Mouse (Mus musculus): ENCODE measurements around the gene Mrgprd.

The Mrgprd gene

GRCm38 (mm10) chr7:145304153-145304552 is 10.5 kb upstream of the Mrgprd start:
- DNase-seq: no peak

GRCm38 (mm10) chr7:145307636-145308035 is 7.0 kb upstream of the Mrgprd start:
- DNase-seq: no peak

GRCm38 (mm10) chr7:145308061-145308675 is 6.5 kb upstream of the Mrgprd start:
- no peak for DNase-seq

- DNase-seq: no peak
Measured at GRCm38 (mm10) chr7:145308866-145309265, 5.8 kb upstream of the Mrgprd start.

GRCm38 (mm10) chr7:145309877-145310276 is 4.8 kb upstream of the Mrgprd start:
- DNase-seq: no peak

GRCm38 (mm10) chr7:145310526-145310925 is 4.1 kb upstream of the Mrgprd start:
- DNase-seq: no peak

GRCm38 (mm10) chr7:145312137-145312536 is 2.5 kb upstream of the Mrgprd start:
- no peak for DNase-seq

- DNase-seq: no peak
Measured at GRCm38 (mm10) chr7:145317522-145317921, 2.9 kb downstream of the Mrgprd start.

GRCm38 (mm10) chr7:145319481-145319880 is 4.8 kb downstream of the Mrgprd start:
- no peak for DNase-seq

GRCm38 (mm10) chr7:145323607-145324006 is 9.0 kb downstream of the Mrgprd start:
- DNase-seq: no peak

GRCm38 (mm10) chr7:145325697-145326096 is 11.1 kb downstream of the Mrgprd start:
- no peak for DNase-seq

GRCm38 (mm10) chr7:145329982-145330381 is 15.3 kb downstream of the Mrgprd start:
- no peak for DNase-seq

GRCm38 (mm10) chr7:145330641-145331040 is 16.0 kb downstream of the Mrgprd start:
- no peak for DNase-seq

GRCm38 (mm10) chr7:145332376-145333041 is 17.9 kb downstream of the Mrgprd start:
- DNase-seq: no peak

GRCm38 (mm10) chr7:145333936-145334335 is 19.3 kb downstream of the Mrgprd start:
- no peak for DNase-seq

- DNase-seq: no peak
Measured at GRCm38 (mm10) chr7:145334428-145335027, 19.9 kb downstream of the Mrgprd start.

- DNase-seq: no peak
Measured at GRCm38 (mm10) chr7:145335199-145335598, 20.6 kb downstream of the Mrgprd start.

- DNase-seq: no peak
Measured at GRCm38 (mm10) chr7:145335616-145336332, 21.1 kb downstream of the Mrgprd start.

- no peak for DNase-seq
Measured at GRCm38 (mm10) chr7:145337889-145338288, 23.3 kb downstream of the Mrgprd start.

- no peak for DNase-seq
Measured at GRCm38 (mm10) chr7:145340248-145340904, 25.7 kb downstream of the Mrgprd start.

All from thymus, postnatal 25 days (tissue).